Mouse (Mus musculus): ENCODE results near the gene Rere. TPM values are rescaled to one million over a fixed set of nuclear protein-coding genes. Genes with fewer than 3 reads are reported as not detected.

The Rere gene
- polyA plus RNA-seq, 1 experiment from 2014 or later, result 19.9 TPM

DNA sequence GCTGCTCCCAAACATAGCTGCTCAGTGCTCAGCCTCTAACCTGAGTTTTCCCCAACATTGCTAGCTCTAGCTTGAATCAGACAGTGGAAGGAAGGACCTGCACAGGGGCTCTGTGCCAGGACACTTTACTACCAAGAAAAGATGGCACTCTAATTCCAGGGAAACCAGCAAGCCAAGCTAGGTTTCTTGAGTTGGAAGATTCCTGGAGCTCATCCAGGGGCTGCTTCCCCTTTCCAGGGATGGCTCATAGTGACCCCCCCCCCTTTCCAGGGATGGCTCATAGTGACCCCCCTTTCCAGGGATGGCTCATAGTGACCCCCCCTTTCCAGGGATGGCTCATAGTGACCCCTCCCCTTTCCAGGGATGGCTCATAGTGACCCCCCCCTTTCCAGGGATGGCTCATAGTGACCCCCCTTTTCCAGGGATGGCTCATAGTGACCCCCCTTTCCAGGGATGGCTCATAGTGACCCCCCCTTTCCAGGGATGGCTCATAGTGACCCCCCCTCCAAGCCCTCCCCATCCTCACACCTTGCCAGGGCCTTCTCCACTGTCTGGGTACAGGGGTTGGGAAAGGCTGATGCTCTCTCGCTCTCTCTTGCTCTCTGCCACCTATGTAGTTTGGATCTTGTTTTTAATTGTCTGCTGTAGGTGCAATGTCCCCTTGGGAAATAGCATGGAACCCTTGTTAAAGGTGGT, 322.1 kb downstream of the Rere start:
- no peak overlapping the region for H3K9ac ChIP-seq
- WGBS, result 100% methylated on average over 1 of the region's 1 CpGs
- H3K4me3 ChIP-seq, result no peak overlapping the region
- H3K9me3 ChIP-seq, result no peaks in the 10 kb centered on the region
- no peak for ATAC-seq (ENCODE audit: extremely low read depth, insufficient number of reproducible peaks, low FRiP score, low TSS enrichment)
- H3K27me3 ChIP-seq (replicated peaks), result no peaks in the 10 kb centered on the region
- H3K4me2 ChIP-seq, result no peak overlapping the region
- no peak overlapping the region for H3K27ac ChIP-seq (replicated peaks)
- H3K4me1 ChIP-seq, result peaks cover 35% of the 10 kb centered on the region
- peaks cover 8% of the 10 kb centered on the region; the same call in 1 of the 2 replicates for H3K36me3 ChIP-seq

DNA sequence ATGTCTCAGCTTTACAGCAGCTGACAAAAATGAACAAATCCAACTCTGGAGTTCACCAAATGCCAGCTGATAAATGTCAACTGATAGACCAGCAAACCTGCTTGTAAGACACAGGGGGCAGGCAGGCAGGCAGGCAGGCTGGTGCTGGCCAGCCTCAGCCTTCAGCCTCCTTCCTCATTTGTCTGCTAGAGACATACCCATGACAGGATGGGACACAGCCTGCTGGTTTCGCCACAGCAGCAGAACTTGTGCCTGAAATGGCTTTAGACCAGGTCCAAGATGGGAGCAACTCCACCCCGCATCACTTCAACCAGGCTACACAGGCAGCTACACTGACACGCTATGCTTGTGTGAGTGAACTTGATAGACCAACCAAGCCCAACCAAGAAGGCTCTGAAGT, 324.4 kb downstream of the Rere start:
- H3K9ac ChIP-seq, result no peak overlapping the region
- H3K4me1 ChIP-seq, result peaks cover 22% of the 10 kb centered on the region
- H3K4me2 ChIP-seq, result no peak overlapping the region
- no peak overlapping the region for H3K4me3 ChIP-seq
- H3K27me3 ChIP-seq (replicated peaks), result no peaks in the 10 kb centered on the region
- no peak overlapping the region for H3K27ac ChIP-seq (replicated peaks)
- no peak for ATAC-seq (ENCODE audit: extremely low read depth, insufficient number of reproducible peaks, low FRiP score, low TSS enrichment)
- H3K36me3 ChIP-seq, result peaks cover 25% of the 10 kb centered on the region
- no peaks in the 10 kb centered on the region for H3K9me3 ChIP-seq
- WGBS, result 88% methylated on average over 3 of the region's 3 CpGs

- Histone ChIP-seq H3K36me3 (peaks cover 33% of the 10 kb centered on the region), H3K9me3 (no peaks in the 10 kb centered on the region), H3K27me3 (replicated peaks) (no peaks in the 10 kb centered on the region), H3K27ac (replicated peaks) (no peak overlapping the region), H3K4me3 (no peak overlapping the region), H3K9ac (no peak overlapping the region), H3K4me1 (peaks cover 29% of the 10 kb centered on the region), H3K4me2 (no peak overlapping the region)
- WGBS, result 84% methylated on average over 3 of the region's 3 CpGs
- no peak for ATAC-seq (ENCODE audit: extremely low read depth, insufficient number of reproducible peaks, low FRiP score, low TSS enrichment)
These were observed 325.2 kb downstream of the Rere start for GRCm38 (mm10) chr4:150606449-150607161.

- Histone ChIP-seq H3K9me3 (no peaks in the 10 kb centered on the region), H3K4me3 (no peak overlapping the region), H3K36me3 (peaks cover 53% of the 10 kb centered on the region), H3K27me3 (replicated peaks) (no peaks in the 10 kb centered on the region), H3K4me2 (no peak overlapping the region), H3K4me1 (peaks cover 29% of the 10 kb centered on the region), H3K9ac (no peak overlapping the region), H3K27ac (replicated peaks) (no peak overlapping the region)
- WGBS, result 90% methylated on average over 3 of the region's 3 CpGs
- ATAC-seq (ENCODE audit: extremely low read depth, insufficient number of reproducible peaks, low FRiP score, low TSS enrichment), result no peak
These were observed 327.2 kb downstream of the Rere start for GRCm38 (mm10) chr4:150608670-150609069.

DNA sequence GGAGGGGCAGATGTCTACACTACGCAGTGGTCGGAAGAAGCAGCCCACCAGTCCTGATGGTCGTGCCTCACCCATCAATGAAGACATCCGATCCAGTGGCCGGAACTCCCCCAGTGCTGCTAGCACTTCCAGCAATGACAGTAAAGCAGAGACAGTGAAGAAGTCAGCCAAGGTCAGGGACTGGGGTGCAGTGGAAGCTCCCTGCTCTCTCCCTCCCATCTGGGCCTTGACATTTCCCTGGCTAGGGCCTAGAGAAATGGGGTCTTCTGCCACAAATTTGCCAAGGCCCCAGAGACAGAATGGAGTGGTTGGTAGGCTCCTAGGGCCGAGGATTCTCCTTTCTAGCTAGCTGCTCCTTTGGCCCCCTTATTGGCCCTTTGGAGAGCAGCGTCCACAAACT, 332.3 kb downstream of the Rere start:
- no peak for ATAC-seq (ENCODE audit: extremely low read depth, insufficient number of reproducible peaks, low FRiP score, low TSS enrichment)
- H3K9ac ChIP-seq, result no peak overlapping the region
- no peaks in the 10 kb centered on the region for H3K27me3 ChIP-seq (replicated peaks)
- peaks cover 94% of the 10 kb centered on the region for H3K36me3 ChIP-seq
- H3K4me3 ChIP-seq, result no peak overlapping the region
- H3K4me1 ChIP-seq, result peaks cover 15% of the 10 kb centered on the region
- H3K27ac ChIP-seq (replicated peaks), result no peak overlapping the region
- WGBS, result 86% methylated on average over 7 of the region's 7 CpGs
- H3K4me2 ChIP-seq, result no peak overlapping the region
- H3K9me3 ChIP-seq, result no peaks in the 10 kb centered on the region

GRCm38 (mm10) chr4:150615251-150616028, 334.0 kb downstream of the Rere start:
- 88% methylated on average over 12 of the region's 12 CpGs for WGBS
- peaks cover 11% of the 10 kb centered on the region for H3K4me1 ChIP-seq
- H3K9ac ChIP-seq, result no peak overlapping the region
- no peak overlapping the region for H3K27ac ChIP-seq (replicated peaks)
- no peak overlapping the region for H3K4me2 ChIP-seq
- H3K4me3 ChIP-seq, result no peak overlapping the region
- H3K27me3 ChIP-seq (replicated peaks), result no peaks in the 10 kb centered on the region
- no peaks in the 10 kb centered on the region for H3K9me3 ChIP-seq
- H3K36me3 ChIP-seq, result peaks cover 99% of the 10 kb centered on the region
- ATAC-seq (ENCODE audit: extremely low read depth, insufficient number of reproducible peaks, low FRiP score, low TSS enrichment), result no peak

DNA sequence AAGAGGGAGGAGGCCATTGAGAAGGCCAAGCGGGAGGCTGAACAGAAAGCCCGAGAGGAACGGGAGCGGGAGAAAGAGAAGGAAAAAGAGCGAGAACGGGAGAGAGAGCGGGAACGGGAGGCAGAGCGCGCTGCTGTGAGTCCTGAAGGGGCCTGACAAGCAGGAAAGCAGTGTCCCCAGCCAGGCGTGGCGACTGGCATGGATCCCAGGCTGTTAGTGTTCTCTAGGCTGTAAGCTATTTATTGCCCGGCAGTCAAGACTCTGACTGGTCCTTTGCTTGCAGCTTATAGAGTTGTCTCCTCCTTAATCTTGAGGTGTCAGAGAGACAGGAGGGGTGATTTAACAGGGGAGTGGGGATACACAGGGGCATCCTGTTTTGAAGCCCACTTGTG, 334.6 kb downstream of the Rere start:
- no peak overlapping the region for H3K4me3 ChIP-seq
- ATAC-seq (ENCODE audit: extremely low read depth, insufficient number of reproducible peaks, low FRiP score, low TSS enrichment), result no peak
- 84% methylated on average over 13 of the region's 13 CpGs for WGBS
- H3K27ac ChIP-seq (replicated peaks), result no peak overlapping the region
- peaks cover 99% of the 10 kb centered on the region for H3K36me3 ChIP-seq
- H3K4me2 ChIP-seq, result no peak overlapping the region
- H3K9me3 ChIP-seq, result no peaks in the 10 kb centered on the region
- H3K4me1 ChIP-seq, result peaks cover 5% of the 10 kb centered on the region; the same call in 1 of the 2 replicates
- no peak overlapping the region for H3K9ac ChIP-seq
- no peaks in the 10 kb centered on the region for H3K27me3 ChIP-seq (replicated peaks)

GRCm38 (mm10) chr4:150616841-150617240, 335.4 kb downstream of the Rere start:
- Histone ChIP-seq H3K4me3 (no peak overlapping the region), H3K36me3 (peaks cover 99% of the 10 kb centered on the region), H3K27me3 (replicated peaks) (no peaks in the 10 kb centered on the region), H3K9ac (no peak overlapping the region), H3K9me3 (no peaks in the 10 kb centered on the region), H3K27ac (replicated peaks) (no peak overlapping the region), H3K4me1 (no peaks in the 10 kb centered on the region), H3K4me2 (no peak overlapping the region)
- ATAC-seq (ENCODE audit: extremely low read depth, insufficient number of reproducible peaks, low FRiP score, low TSS enrichment), result no peak
- WGBS, result 93% methylated on average over 20 of the region's 20 CpGs

GRCm38 (mm10) chr4:150619011-150619410, 337.6 kb downstream of the Rere start:
- Histone ChIP-seq H3K4me3 (no peak overlapping the region), H3K4me2 (no peak overlapping the region), H3K27ac (replicated peaks) (no peak overlapping the region), H3K4me1 (no peaks in the 10 kb centered on the region), H3K27me3 (replicated peaks) (no peaks in the 10 kb centered on the region), H3K36me3 (peaks cover 92% of the 10 kb centered on the region), H3K9me3 (no peaks in the 10 kb centered on the region), H3K9ac (no peak overlapping the region)
- no peak for ATAC-seq (ENCODE audit: extremely low read depth, insufficient number of reproducible peaks, low FRiP score, low TSS enrichment)
- WGBS, result 83% methylated on average over 7 of the region's 7 CpGs

- Histone ChIP-seq H3K27ac (replicated peaks) (no peak overlapping the region), H3K4me2 (no peak overlapping the region), H3K9ac (no peak overlapping the region), H3K9me3 (no peaks in the 10 kb centered on the region), H3K36me3 (peaks cover 56% of the 10 kb centered on the region), H3K4me1 (peaks cover 11% of the 10 kb centered on the region; the same call in 1 of the 2 replicates), H3K27me3 (replicated peaks) (no peaks in the 10 kb centered on the region), H3K4me3 (no peak overlapping the region)
- WGBS, result 91% methylated on average over 13 of the region's 13 CpGs
- no peak for ATAC-seq (ENCODE audit: extremely low read depth, insufficient number of reproducible peaks, low FRiP score, low TSS enrichment)
These were observed 341.2 kb downstream of the Rere start for GRCm38 (mm10) chr4:150622641-150623040.

DNA sequence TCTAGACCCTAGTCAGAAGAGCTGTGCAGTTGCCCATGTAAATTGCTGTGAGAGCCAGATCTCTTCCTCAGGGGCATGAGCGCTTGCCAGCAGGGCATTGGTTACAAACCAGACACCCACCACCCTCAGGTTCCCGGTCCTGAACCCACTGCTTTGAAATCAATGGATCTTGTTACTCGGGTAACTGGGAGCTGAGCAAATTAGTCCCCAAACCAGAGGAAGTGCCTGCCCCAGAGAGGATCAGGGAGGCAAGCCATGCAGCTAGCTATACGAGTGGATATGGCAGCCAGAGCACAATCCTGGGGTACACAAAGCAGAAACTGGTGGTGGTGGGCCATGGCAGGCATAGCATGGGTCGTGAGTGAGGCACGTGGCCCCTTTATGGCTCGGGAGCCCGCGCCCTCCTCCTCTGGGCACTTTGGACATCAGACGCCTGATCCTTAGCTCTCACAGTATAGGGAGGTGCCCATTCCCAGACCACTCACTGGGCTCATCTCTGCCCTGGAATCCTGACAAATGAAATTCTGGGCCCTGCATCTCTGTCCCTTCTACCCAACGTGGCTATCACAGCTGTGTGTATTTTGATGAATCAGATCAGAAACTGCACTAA, 342.9 kb downstream of the Rere start:
- no peaks in the 10 kb centered on the region for H3K27me3 ChIP-seq (replicated peaks)
- H3K4me3 ChIP-seq, result no peak overlapping the region
- H3K27ac ChIP-seq (replicated peaks), result no peak overlapping the region
- WGBS, result 65% methylated on average over 11 of the region's 11 CpGs
- no peak for ATAC-seq (ENCODE audit: extremely low read depth, insufficient number of reproducible peaks, low FRiP score, low TSS enrichment)
- H3K9ac ChIP-seq, result no peak overlapping the region
- peaks cover 39% of the 10 kb centered on the region for H3K36me3 ChIP-seq
- no peak overlapping the region for H3K4me2 ChIP-seq
- no peaks in the 10 kb centered on the region for H3K9me3 ChIP-seq
- H3K4me1 ChIP-seq, result peaks cover 12% of the 10 kb centered on the region; the same call in 1 of the 2 replicates

All from heart, embryonic 13.5 days (tissue).